Mouse (Mus musculus) thymus, postnatal 0 days (tissue): ENCODE data around the gene Polr1b. TPM values are rescaled to one million over a fixed set of nuclear protein-coding genes. Genes with fewer than 3 reads are reported as not detected.

ENCODE experiments used
- polyA plus RNA-seq: library from polyadenylated mRNA; unstranded; fragments of >200 nt; fragmentation: Nextera tagmentation; extraction: Ambion mirVana; gene quantifications from 2 replicates; pipeline ENCODE4 v1.2.1, GENCODE M21; 2015

Gene Polr1b
- polyA plus RNA-seq, 1 experiment from 2014 or later = 19.4 TPM

Other genes with a start within 250 kb of the Polr1b start
- gene Fbln7, start 238.0 kb upstream of the Polr1b start, polyA plus RNA-seq = 1.3 and 1.4 TPM in 2 replicates
- gene Zc3h8, start 156.9 kb upstream of the Polr1b start, polyA plus RNA-seq = 9.3 and 10.1 TPM in 2 replicates
- 3.3 and 6.5 TPM in 2 replicates for gene Zc3h6, start 133.6 kb upstream of the Polr1b start, polyA plus RNA-seq
- gene Gm10762, start 133.3 kb upstream of the Polr1b start, polyA plus RNA-seq = 17.1 and 18.5 TPM in 2 replicates
- gene Vinac1, start 52.8 kb upstream of the Polr1b start, polyA plus RNA-seq = 0.14 and 0.23 TPM in 2 replicates
- gene Ttl, start 35.1 kb upstream of the Polr1b start, polyA plus RNA-seq = 5.2 and 5.9 TPM in 2 replicates
- 27.8 and 28.7 TPM in 2 replicates for gene Chchd5, start 28.7 kb downstream of the Polr1b start, polyA plus RNA-seq
- gene Slc20a1, start 97.8 kb downstream of the Polr1b start, polyA plus RNA-seq = 33.3 and 42.5 TPM in 2 replicates
- 29.6 and 40.8 TPM in 2 replicates for gene Ckap2l, start 196.2 kb downstream of the Polr1b start, polyA plus RNA-seq
- 1.8 and 2.1 TPM in 2 replicates for gene Il1a, start 209.0 kb downstream of the Polr1b start, polyA plus RNA-seq